Mouse (Mus musculus) myocyte (in vitro differentiated cells): ENCODE results near the gene Clstn2. TPM values are rescaled to one million over a fixed set of nuclear protein-coding genes. Genes with fewer than 3 reads are reported as not detected.

Source experiments
- H3K27me3 ChIP-seq: one replicate; pipeline ENCODE4 v1.6.1; 2011; ENCODE audit not compliant: control insufficient read depth, insufficient read depth, insufficient read length
- H3K36me3 ChIP-seq: one replicate; pipeline ENCODE4 v1.6.1; 2011; ENCODE audit not compliant: control insufficient read depth, insufficient read depth
- H3K4me2 ChIP-seq: one replicate; pipeline ENCODE4 v1.6.1; 2011; ENCODE audit warnings: low read depth, control low read depth
- H3K4me3 ChIP-seq: one replicate; pipeline ENCODE4 v1.5.1; 2011; ENCODE audit warnings: mild to moderate bottlenecking, control low read depth, moderate library complexity
- H3K79me2 ChIP-seq: one replicate; pipeline ENCODE4 v1.6.1; 2011; ENCODE audit not compliant: control insufficient read depth, insufficient read depth
- H3ac ChIP-seq: one replicate; pipeline ENCODE4 v1.6.1; 2011; ENCODE audit not compliant: control insufficient read depth, insufficient read length
- CEBPB ChIP-seq: IDR thresholded peaks from 2 replicates; pipeline ENCODE4 v1.6.1; 2011; ENCODE audit warnings: mild to moderate bottlenecking, moderate library complexity; ENCODE audit not compliant: poor library complexity, insufficient read depth, severe bottlenecking
- E2F4 ChIP-seq: IDR thresholded peaks from one replicate; pipeline ENCODE4 v1.6.1; 2011; ENCODE audit warnings: mild to moderate bottlenecking, control low read depth, moderate library complexity; ENCODE audit not compliant: insufficient read depth
- MAX ChIP-seq: IDR thresholded peaks from one replicate; pipeline ENCODE4 v1.6.1; 2011; ENCODE audit warnings: low read depth, mild to moderate bottlenecking, control low read depth
- MYOD1 ChIP-seq, 3 experiments: IDR thresholded peaks; one replicate each; pipeline ENCODE4 v1.6.1; 2011; ENCODE audit warnings: control low read depth in 2 of 3, low read depth in 2 of 3, mild to moderate bottlenecking in 2 of 3, moderate library complexity in 1 of 3; ENCODE audit not compliant: insufficient read length in 2 of 3, control insufficient read depth in 1 of 3
- MYOG ChIP-seq, 3 experiments: IDR thresholded peaks; one replicate each; pipeline ENCODE4 v1.6.1; 2011; ENCODE audit warnings: control low read depth in 2 of 3, low read depth in 2 of 3, mild to moderate bottlenecking in 2 of 3; ENCODE audit not compliant: insufficient read length in 2 of 3, control insufficient read depth in 1 of 3, insufficient read depth in 1 of 3
- POLR2A ChIP-seq: IDR thresholded peaks from one replicate; pipeline ENCODE4 v1.6.1; 2011; ENCODE audit warnings: low read depth, mild to moderate bottlenecking, control low read depth, moderate library complexity; ENCODE audit not compliant: insufficient read length
- POLR2AphosphoS2 ChIP-seq: IDR thresholded peaks from one replicate; pipeline ENCODE4 v1.6.1; 2011; ENCODE audit warnings: low read depth, control low read depth; ENCODE audit not compliant: insufficient read length
- REST ChIP-seq: IDR thresholded peaks from one replicate; pipeline ENCODE4 v1.6.1; 2011; ENCODE audit warnings: mild to moderate bottlenecking, control low read depth, moderate library complexity; ENCODE audit not compliant: insufficient read depth, insufficient read length
- SRF ChIP-seq: IDR thresholded peaks from one replicate; pipeline ENCODE4 v1.6.1; 2011; ENCODE audit warnings: low read depth; ENCODE audit not compliant: control insufficient read depth, insufficient read length
- TCF12 ChIP-seq: IDR thresholded peaks from one replicate; pipeline ENCODE4 v1.6.1; 2011; ENCODE audit warnings: mild to moderate bottlenecking, control low read depth; ENCODE audit not compliant: poor library complexity, insufficient read depth, severe bottlenecking
- TCF3 ChIP-seq: IDR thresholded peaks from one replicate; pipeline ENCODE4 v1.6.1; 2011; ENCODE audit warnings: low read depth, control low read depth; ENCODE audit not compliant: insufficient read length
- USF1 ChIP-seq: IDR thresholded peaks from one replicate; pipeline ENCODE4 v1.6.1; 2011; ENCODE audit warnings: low read depth, mild to moderate bottlenecking, control low read depth, moderate library complexity
- polyA plus RNA-seq: library from polyadenylated mRNA; unstranded; fragments of >200 nt; fragmentation: generic; extraction: Trizol; gene quantifications from one replicate; pipeline ENCODE4 v1.2.1, GENCODE M21; 2012; ENCODE audit warnings: missing spikeins

The Clstn2 gene
- polyA plus RNA-seq, 1 experiment = 0.02 TPM

DNA sequence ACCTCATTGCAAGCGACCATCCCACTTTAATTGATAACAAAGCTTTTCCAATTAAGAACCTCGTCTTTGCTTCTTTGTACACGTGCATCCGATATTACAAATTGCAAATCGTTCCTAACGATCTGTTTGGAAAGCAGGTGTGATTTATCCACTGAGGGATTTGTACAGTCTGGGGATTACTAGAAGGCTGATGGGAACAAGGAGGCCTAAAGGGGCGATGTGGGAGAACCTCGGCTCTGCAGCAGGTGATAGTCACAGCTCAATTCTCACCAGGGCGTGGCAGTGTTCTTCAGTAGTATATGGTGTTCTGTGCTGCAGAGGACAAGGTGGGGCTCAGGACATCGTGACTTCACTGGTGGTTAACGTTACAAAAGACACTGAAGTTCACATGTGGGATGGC, 9.9 kb downstream of the Clstn2 start:
- Histone ChIP-seq H3K27me3 (no peaks in the 10 kb centered on the region), H3K79me2 (no peaks in the 10 kb centered on the region), H3K4me3 (no peak overlapping the region), H3K36me3 (no peaks in the 10 kb centered on the region), H3ac (no peak overlapping the region), H3K4me2 (no peak overlapping the region)
- TF ChIP-seq POLR2AphosphoS2 (no peak), CEBPB (no peak), SRF (no peak), E2F4 (no peak), TCF3 (no peak), MAX (no peak), REST (no peak), TCF12 (no peak), MYOD1 (IDR thresholded peaks at IDR 0.05; ENCODE audit: control insufficient read depth in 1 of 3, insufficient read length in 2 of 3, low read depth in 2 of 3) (no peak), MYOG (IDR thresholded peaks at IDR 0.05; ENCODE audit: control insufficient read depth in 1 of 3, insufficient read depth in 1 of 3, insufficient read length in 2 of 3, low read depth in 2 of 3) (no peak), USF1 (no peak), POLR2A (no peak)

DNA sequence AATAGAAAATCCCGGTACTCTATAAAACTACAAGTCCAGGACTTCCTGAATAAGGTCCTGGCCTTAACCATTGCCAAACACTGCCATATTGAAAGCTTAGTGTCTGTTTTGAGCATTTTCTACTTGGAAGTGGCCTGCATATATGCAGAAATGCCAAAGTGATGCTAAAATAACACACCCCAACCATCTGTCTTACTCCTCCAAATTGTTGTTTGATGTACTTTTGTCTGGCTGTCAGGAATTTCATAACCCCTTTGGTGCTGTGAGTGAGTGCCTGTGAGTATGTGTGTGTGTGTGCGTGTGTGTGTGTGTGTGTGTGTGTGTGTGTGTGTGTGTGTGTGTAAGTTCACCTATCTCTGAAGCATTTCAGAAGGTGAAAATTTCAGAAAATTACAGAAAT, 13.1 kb downstream of the Clstn2 start:
- H3K36me3 ChIP-seq = no peaks in the 10 kb centered on the region
- no peaks in the 10 kb centered on the region for H3K27me3 ChIP-seq
- no peak overlapping the region for H3ac ChIP-seq
- no peak overlapping the region for H3K4me2 ChIP-seq
- H3K4me3 ChIP-seq = no peak overlapping the region
- TF ChIP-seq SRF = no peak
- TF ChIP-seq MYOG (IDR thresholded peaks at IDR 0.05; ENCODE audit: control insufficient read depth in 1 of 3, insufficient read depth in 1 of 3, insufficient read length in 2 of 3, low read depth in 2 of 3) = no peak
- TF ChIP-seq TCF3 = no peak
- TF ChIP-seq TCF12 = no peak
- TF ChIP-seq POLR2A = no peak
- TF ChIP-seq MAX = no peak
- no peak for TF ChIP-seq E2F4
- TF ChIP-seq MYOD1 (IDR thresholded peaks at IDR 0.05; ENCODE audit: control insufficient read depth in 1 of 3, insufficient read length in 2 of 3, low read depth in 2 of 3) = no peak
- no peak for TF ChIP-seq REST
- TF ChIP-seq POLR2AphosphoS2 = no peak
- TF ChIP-seq USF1 = no peak
- no peak for TF ChIP-seq CEBPB
- H3K79me2 ChIP-seq = no peaks in the 10 kb centered on the region

DNA sequence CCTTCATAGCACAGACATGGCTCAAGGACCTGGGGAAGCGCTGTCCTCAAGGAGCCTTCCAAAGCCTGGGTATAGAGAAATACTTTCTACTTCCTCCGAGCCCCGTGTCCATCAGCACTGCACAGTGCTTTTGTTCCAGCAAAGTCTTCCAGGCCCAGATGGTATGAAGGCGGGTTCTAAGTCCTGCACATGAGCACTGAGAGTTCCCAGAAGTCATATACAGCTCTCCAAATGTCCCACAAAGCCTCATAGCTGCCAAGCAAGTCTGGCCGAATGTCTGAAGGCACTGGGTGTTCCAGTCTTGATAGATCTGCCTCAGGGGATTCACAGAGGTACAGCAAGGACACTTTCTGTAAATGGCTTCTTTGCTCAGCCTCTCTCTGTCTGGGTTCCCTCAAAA, 14.3 kb downstream of the Clstn2 start:
- no peak overlapping the region for H3K4me2 ChIP-seq
- no peaks in the 10 kb centered on the region for H3K36me3 ChIP-seq
- no peak overlapping the region for H3ac ChIP-seq
- no peak overlapping the region for H3K4me3 ChIP-seq
- TF ChIP-seq MAX (no peak), TCF3 (no peak)
- no peaks in the 10 kb centered on the region for H3K27me3 ChIP-seq
- H3K79me2 ChIP-seq = no peaks in the 10 kb centered on the region

DNA sequence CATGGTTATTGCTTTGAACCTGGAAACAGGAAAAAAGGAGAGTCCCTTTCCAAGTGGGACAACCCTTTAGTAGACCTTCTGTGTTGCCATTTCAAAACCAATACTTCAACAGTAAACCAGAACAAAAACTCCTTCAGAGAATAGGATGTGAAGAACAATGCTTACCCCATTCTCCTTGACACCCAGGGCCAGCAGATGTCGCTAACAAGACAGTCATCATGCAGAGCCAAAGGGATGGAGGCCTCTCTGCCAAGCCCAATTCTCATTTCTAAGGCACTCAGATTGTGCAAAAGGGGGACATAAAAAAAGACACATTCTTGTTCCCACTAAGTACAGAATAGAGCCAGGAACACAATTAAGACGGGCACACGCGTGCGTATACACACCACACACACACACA, 16.4 kb downstream of the Clstn2 start:
- no peaks in the 10 kb centered on the region for H3K36me3 ChIP-seq
- no peak overlapping the region for H3K4me2 ChIP-seq
- no peak for TF ChIP-seq TCF3
- TF ChIP-seq USF1 = no peak
- TF ChIP-seq SRF = no peak
- no peak for TF ChIP-seq CEBPB
- TF ChIP-seq POLR2A = no peak
- no peak for TF ChIP-seq E2F4
- no peak for TF ChIP-seq MAX
- no peak for TF ChIP-seq POLR2AphosphoS2
- TF ChIP-seq MYOD1 (IDR thresholded peaks at IDR 0.05; ENCODE audit: control insufficient read depth in 1 of 3, insufficient read length in 2 of 3, low read depth in 2 of 3) = no peak
- no peak for TF ChIP-seq MYOG (IDR thresholded peaks at IDR 0.05; ENCODE audit: control insufficient read depth in 1 of 3, insufficient read depth in 1 of 3, insufficient read length in 2 of 3, low read depth in 2 of 3)
- TF ChIP-seq REST = no peak
- H3K79me2 ChIP-seq = no peaks in the 10 kb centered on the region
- H3K27me3 ChIP-seq = no peaks in the 10 kb centered on the region
- H3K4me3 ChIP-seq = no peak overlapping the region
- no peak overlapping the region for H3ac ChIP-seq

DNA sequence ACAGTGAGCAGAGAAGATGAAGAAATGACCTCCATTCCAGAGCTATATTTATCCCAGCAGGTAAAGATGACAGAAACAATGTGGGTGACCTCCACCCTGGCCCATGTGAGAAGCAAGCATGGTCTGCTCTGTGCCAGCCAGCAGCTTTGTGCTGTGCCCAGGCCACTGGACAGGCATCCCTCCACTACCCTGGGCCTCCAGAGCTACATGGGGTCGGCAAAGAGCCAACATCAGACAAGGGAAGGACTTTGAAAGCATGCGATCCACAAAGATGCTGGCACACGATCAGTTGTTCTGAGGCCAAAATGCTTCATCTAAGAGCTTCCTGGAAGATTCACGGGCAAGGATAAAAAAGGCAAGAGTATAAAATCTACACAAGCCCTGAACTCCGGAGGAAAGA, 36.6 kb downstream of the Clstn2 start:
- TF ChIP-seq TCF12 = no peak
- no peak for TF ChIP-seq MAX
- no peak for TF ChIP-seq USF1
- TF ChIP-seq TCF3 = no peak
- no peak for TF ChIP-seq MYOD1 (IDR thresholded peaks at IDR 0.05; ENCODE audit: control insufficient read depth in 1 of 3, insufficient read length in 2 of 3, low read depth in 2 of 3)
- no peak for TF ChIP-seq E2F4
- no peak for TF ChIP-seq POLR2A
- no peak for TF ChIP-seq CEBPB
- TF ChIP-seq SRF = no peak
- no peak for TF ChIP-seq REST
- TF ChIP-seq MYOG (IDR thresholded peaks at IDR 0.05; ENCODE audit: control insufficient read depth in 1 of 3, insufficient read depth in 1 of 3, insufficient read length in 2 of 3, low read depth in 2 of 3) = no peak
- no peak for TF ChIP-seq POLR2AphosphoS2
- no peak overlapping the region for H3ac ChIP-seq
- no peaks in the 10 kb centered on the region for H3K79me2 ChIP-seq
- no peaks in the 10 kb centered on the region for H3K36me3 ChIP-seq
- H3K4me3 ChIP-seq = no peak overlapping the region
- no peaks in the 10 kb centered on the region for H3K27me3 ChIP-seq
- no peak overlapping the region for H3K4me2 ChIP-seq
